Comparison of ENCODE assay signal across 9 mouse cellular contexts in the genomic region with DNA sequence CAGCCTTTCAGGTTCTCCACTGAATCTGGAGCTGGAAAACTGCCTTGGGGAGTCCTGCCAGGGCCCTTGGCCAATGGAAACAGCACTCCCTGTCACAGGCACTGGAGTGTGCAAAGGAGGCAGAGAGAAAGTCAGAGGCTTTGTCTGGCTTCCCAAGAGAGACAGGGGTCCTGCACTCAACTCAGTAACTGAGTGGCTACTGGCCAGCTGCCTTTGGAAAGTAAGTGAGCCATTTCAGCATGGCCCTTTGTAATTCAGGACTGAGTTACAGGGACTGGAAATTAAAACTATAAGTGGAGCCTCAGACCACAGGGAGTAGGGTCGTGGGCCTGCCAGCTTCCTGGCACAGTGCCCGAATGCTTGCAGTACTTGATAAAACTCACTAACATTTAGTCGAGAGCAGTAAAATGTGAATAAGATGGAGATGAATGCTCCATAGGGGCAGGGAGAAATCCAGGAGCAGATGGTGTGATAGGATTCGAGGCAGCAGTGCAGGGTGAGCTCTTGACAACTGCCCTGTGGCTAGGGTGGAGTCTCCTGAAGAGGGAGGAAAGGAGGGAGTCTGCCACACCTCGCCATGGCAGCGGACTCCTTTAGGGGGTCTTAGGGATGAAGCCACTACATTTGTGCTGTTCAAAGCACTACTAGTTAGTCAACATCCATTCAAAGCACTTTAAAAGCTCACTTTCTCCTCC. TPM values are rescaled to one million over a fixed set of nuclear protein-coding genes. Genes with fewer than 3 reads are reported as not detected.
A peak's percentile ranks its signal among the peaks of the same experiment; 100 is the strongest.
DNase-seq lines count a peak whose midpoint lies in the region; ATAC-seq and TF ChIP-seq lines count a peak whose summit lies in the region.
"Had no signal": no experiment of that assay in that cellular context is flagged by ENCODE, and none has a peak within 500 bp of the region (broad histone marks: within the 10 kb centered on the region; RNA-seq: fewer than 3 reads in every experiment).

No protein-coding gene starts in this region.

- H3K9ac ChIP-seq in midbrain, embryonic 11.5 days (ENCODE audit: low read length) = no peak overlapping the region
- 0 out of 2 replicates have a peak overlapping the region, but pooled peaks have one; percentile 8 for H3K9ac ChIP-seq in forebrain, embryonic 16.5 days (replicated peaks; ENCODE audit: low read depth, low read length)
- H3K9ac ChIP-seq in lung, embryonic 14.5 days = no peak overlapping the region
- H3K9ac ChIP-seq: liver, embryonic 13.5 days had no signal

- WGBS in midbrain, embryonic 10.5 days = 60% methylated on average over 6 of the region's 6 CpGs
- WGBS in midbrain, embryonic 11.5 days = 67% methylated on average over 6 of the region's 6 CpGs
- WGBS in forebrain, embryonic 16.5 days = 12% methylated on average over 6 of the region's 6 CpGs
- WGBS in large intestine, adult 2 months = 24% methylated on average over 6 of the region's 6 CpGs
- 9% methylated on average over 6 of the region's 6 CpGs for WGBS in lung, embryonic 14.5 days

- no peaks in the 10 kb centered on the region for H3K9me3 ChIP-seq in midbrain, embryonic 10.5 days (replicated peaks)
- no peaks in the 10 kb centered on the region for H3K9me3 ChIP-seq in midbrain, embryonic 11.5 days (ENCODE audit: control insufficient read depth, low read length)
- H3K9me3 ChIP-seq in forebrain, embryonic 16.5 days (ENCODE audit: control insufficient read depth, low read length) = no peaks in the 10 kb centered on the region; the same call in 1 of the 2 replicates
- H3K9me3 ChIP-seq in lung, embryonic 14.5 days (ENCODE audit: low read depth, low read length) = no peaks in the 10 kb centered on the region
- H3K9me3 ChIP-seq: liver, embryonic 13.5 days had no signal

- TF ChIP-seq CTCF in lung, embryonic 14.5 days (IDR thresholded peaks at IDR 0.05; ENCODE audit: low read depth) = peak; percentile 1; the same call in 1 of the 2 replicates

- H3K27me3 ChIP-seq in midbrain, embryonic 10.5 days (ENCODE audit: low read depth, poor library complexity, severe bottlenecking) = no peaks in the 10 kb centered on the region
- no peaks in the 10 kb centered on the region for H3K27me3 ChIP-seq in midbrain, embryonic 11.5 days (ENCODE audit: control insufficient read depth, insufficient read depth, low read length)
- H3K27me3 ChIP-seq in forebrain, embryonic 16.5 days (replicated peaks; ENCODE audit: control insufficient read depth, insufficient read depth, low read length) = no peaks in the 10 kb centered on the region
- no peaks in the 10 kb centered on the region for H3K27me3 ChIP-seq in lung, embryonic 14.5 days (ENCODE audit: insufficient read depth, low read length)
- H3K27me3 ChIP-seq: liver, embryonic 13.5 days had no signal

- no peak for ATAC-seq in midbrain, embryonic 11.5 days (ENCODE audit: low FRiP score)
- ATAC-seq in forebrain, embryonic 16.5 days = peak; percentile 91
- peak; percentile 86 for ATAC-seq in lung, embryonic 14.5 days (ENCODE audit: insufficient read depth)
- ATAC-seq in inflammation-experienced regulatory T-cells, adult 6 months = no peak

- H3K27ac ChIP-seq in midbrain, embryonic 10.5 days (replicated peaks) = peak overlapping the region; percentile 55; the same call in 1 of the 2 replicates
- no peak overlapping the region for H3K27ac ChIP-seq in midbrain, embryonic 11.5 days (ENCODE audit: low read depth, low read length)
- H3K27ac ChIP-seq in forebrain, embryonic 16.5 days (ENCODE audit: low read length) = peak overlapping the region; percentile 71
- peak overlapping the region; percentile 87 for H3K27ac ChIP-seq in lung, embryonic 14.5 days (ENCODE audit: low read depth)
- H3K27ac ChIP-seq: liver, embryonic 13.5 days had no signal

- intact Hi-C loops in heart, postnatal 10 days (cut with DNase I) = no loop called here

- no peak for DNase-seq in midbrain, embryonic 10.5 days (ENCODE audit: low spot score)
- no peak for DNase-seq in midbrain, embryonic 11.5 days (ENCODE audit: low spot score, missing footprints)
- DNase-seq in heart, postnatal 10 days = peak; percentile 96 to 97
- DNase-seq in large intestine, adult 2 months (ENCODE audit: low read depth, low spot score) = peak; percentile 16
- peak; percentile 88 for DNase-seq in lung, embryonic 14.5 days
- DNase-seq in right cerebral cortex, postnatal 14 days = peak; percentile 58
- DNase-seq: liver, embryonic 13.5 days had no signal

- peaks cover 18% of the 10 kb centered on the region for H3K4me1 ChIP-seq in midbrain, embryonic 10.5 days
- peaks cover 2% of the 10 kb centered on the region; the same call in 1 of the 2 replicates for H3K4me1 ChIP-seq in midbrain, embryonic 11.5 days (ENCODE audit: control insufficient read depth, insufficient read depth, low read length)
- peaks cover 24% of the 10 kb centered on the region for H3K4me1 ChIP-seq in forebrain, embryonic 16.5 days (replicated peaks; ENCODE audit: control insufficient read depth, insufficient read depth, low read length)
- peaks cover 16% of the 10 kb centered on the region for H3K4me1 ChIP-seq in lung, embryonic 14.5 days (ENCODE audit: insufficient read depth)
- H3K4me1 ChIP-seq: liver, embryonic 13.5 days had no signal

- H3K4me3 ChIP-seq in midbrain, embryonic 10.5 days = no peak overlapping the region
- no peak overlapping the region for H3K4me3 ChIP-seq in midbrain, embryonic 11.5 days (ENCODE audit: low read depth, low read length)
- no peak overlapping the region for H3K4me3 ChIP-seq in forebrain, embryonic 16.5 days (replicated peaks; ENCODE audit: low read length)
- H3K4me3 ChIP-seq in lung, embryonic 14.5 days (ENCODE audit: low read depth, low read length) = no peak overlapping the region
- H3K4me3 ChIP-seq: liver, embryonic 13.5 days had no signal

- H3K36me3 ChIP-seq in midbrain, embryonic 10.5 days = no peaks in the 10 kb centered on the region
- H3K36me3 ChIP-seq in midbrain, embryonic 11.5 days (ENCODE audit: control insufficient read depth, insufficient read depth, low read length) = no peaks in the 10 kb centered on the region
- H3K36me3 ChIP-seq in forebrain, embryonic 16.5 days (ENCODE audit: control insufficient read depth, insufficient read depth) = no peaks in the 10 kb centered on the region
- H3K36me3 ChIP-seq in lung, embryonic 14.5 days (ENCODE audit: insufficient read depth) = no peaks in the 10 kb centered on the region
- H3K36me3 ChIP-seq: liver, embryonic 13.5 days had no signal

- no peak overlapping the region for H3K4me2 ChIP-seq in midbrain, embryonic 11.5 days
- peak overlapping the region; percentile 10; the same call in 1 of the 2 replicates for H3K4me2 ChIP-seq in forebrain, embryonic 16.5 days (ENCODE audit: low read length)
- peak overlapping the region; percentile 13; the same call in 1 of the 2 replicates for H3K4me2 ChIP-seq in lung, embryonic 14.5 days
- H3K4me2 ChIP-seq: liver, embryonic 13.5 days had no signal

RNA-seq across cellular contexts. Expression of gene 1500015O10Rik, which starts 35.4 kb away (rescaled TPM):
- 0.15 and 0.17 TPM in 2 replicates for polyA plus RNA-seq in midbrain, embryonic 10.5 days (2016; fragmentation: Nextera tagmentation; extraction: Ambion mirVana)
- polyA plus RNA-seq in midbrain, embryonic 11.5 days (2014; fragmentation: Nextera tagmentation; extraction: Ambion mirVana) = 0.30 and 0.45 TPM in 2 replicates
- polyA plus RNA-seq in forebrain, embryonic 16.5 days (2015; fragmentation: Nextera tagmentation; extraction: Ambion mirVana) = 25.0 and 32.3 TPM in 2 replicates
- total RNA-seq in heart, postnatal 10 days (2021) = 1 to 10 TPM; 4.1 to 4.6 TPM
- polyA plus RNA-seq in large intestine, adult 2 months (2012; rRNA removed) = 0.15 and 0.26 TPM in 2 replicates
- polyA plus RNA-seq in lung, embryonic 14.5 days (2014; fragmentation: Nextera tagmentation; extraction: Ambion mirVana) = 15.7 and 17.4 TPM in 2 replicates
- under 1 TPM in 1 of 3 experiments, not detected in 2; 0.38 TPM for polyA plus RNA-seq in inflammation-experienced regulatory T-cells, adult 6 months (2017; shearing (Covaris generic))

Comparison
In these comparisons a context has a peak if more than half of its experiments do, and no peak if none do; other contexts are left out.
1. DNase-seq: peak in heart, postnatal 10 days (2 of 2), large intestine, adult 2 months (single experiment), lung, embryonic 14.5 days (single experiment) and right cerebral cortex, postnatal 14 days (single experiment); none in midbrain, embryonic 10.5 days (single experiment) and midbrain, embryonic 11.5 days (single experiment).
2. ATAC-seq: peak in forebrain, embryonic 16.5 days (single experiment) and lung, embryonic 14.5 days (single experiment); none in midbrain, embryonic 11.5 days (single experiment) and inflammation-experienced regulatory T-cells, adult 6 months (single experiment).
3. RNA of gene 1500015O10Rik, which starts 35.4 kb away (polyA plus RNA-seq): 25.0 to 32.3 TPM in forebrain, embryonic 16.5 days and 15.7 to 17.4 TPM in lung, embryonic 14.5 days; 0.30 to 0.45 TPM in midbrain, embryonic 11.5 days, 0.38 TPM in inflammation-experienced regulatory T-cells, adult 6 months, 0.15 to 0.17 TPM in midbrain, embryonic 10.5 days and 0.15 to 0.26 TPM in large intestine, adult 2 months; every median in the first group is over 10 times any median in the second.